Comparison of ENCODE assay signal across 8 mouse cellular contexts in genomic region chr15:81584913-81585745, GRCm38 (mm10). TPM values are rescaled to one million over a fixed set of nuclear protein-coding genes. Genes with fewer than 3 reads are reported as not detected.
A peak's percentile ranks its signal among the peaks of the same experiment; 100 is the strongest.
DNase-seq lines count a peak whose midpoint lies in the region; ATAC-seq and TF ChIP-seq lines count a peak whose summit lies in the region.

Gene Ep300, plus strand, starts transcription at chr15:81585351.

- peak; percentile 78 for ATAC-seq in G1E (ENCODE audit: extremely low read depth, insufficient number of reproducible peaks, low FRiP score, poor library complexity, severe bottlenecking)
- ATAC-seq in forebrain, embryonic 16.5 days, result peak; percentile 92
- ATAC-seq in lung, embryonic 14.5 days (ENCODE audit: insufficient read depth), result peak; percentile 92

- DNase-seq in G1E (ENCODE audit: low spot score), result peak; percentile 88
- peak; percentile 97 for DNase-seq in cerebellum, adult 18-20 months
- DNase-seq in heart, postnatal 36 days, result peak; percentile 93
- DNase-seq in layer of hippocampus, adult 2 months (ENCODE audit: low spot score in 2 of 2), result peak; percentile 97
- peak; percentile 98 for DNase-seq in lung, embryonic 14.5 days
- DNase-seq in thymus, adult 2 months, result peak; percentile 95

- H3K36me3 ChIP-seq in G1E (replicated peaks), result peaks cover 16% of the 10 kb centered on the region
- H3K36me3 ChIP-seq in forebrain, embryonic 16.5 days (ENCODE audit: control insufficient read depth, insufficient read depth), result no peaks in the 10 kb centered on the region
- peaks cover 9% of the 10 kb centered on the region; the same call in 1 of the 2 replicates for H3K36me3 ChIP-seq in lung, embryonic 14.5 days (ENCODE audit: insufficient read depth)
- no peaks in the 10 kb centered on the region for H3K36me3 ChIP-seq in thymus, adult 2 months (ENCODE audit: control insufficient read depth, insufficient read depth, low read length)

- H3K27ac ChIP-seq in forebrain, embryonic 16.5 days (ENCODE audit: low read length), result peak within 1 kb of the TSS; percentile 100
- peak within 1 kb of the TSS; percentile 100 for H3K27ac ChIP-seq in layer of hippocampus, adult 2 months
- peak within 1 kb of the TSS; percentile 100 for H3K27ac ChIP-seq in lung, embryonic 14.5 days (ENCODE audit: low read depth)
- H3K27ac ChIP-seq in olfactory bulb, adult 2 months (ENCODE audit: insufficient read depth, low read depth, low read length), result peak within 1 kb of the TSS; percentile 97
- H3K27ac ChIP-seq in thymus, adult 2 months (ENCODE audit: control insufficient read depth, insufficient read depth, low read length), result peak within 1 kb of the TSS; percentile 95

- H3K9me3 ChIP-seq in G1E (replicated peaks), result no peaks in the 10 kb centered on the region
- no peaks in the 10 kb centered on the region for H3K9me3 ChIP-seq in forebrain, embryonic 16.5 days (ENCODE audit: control insufficient read depth, low read length)
- no peaks in the 10 kb centered on the region for H3K9me3 ChIP-seq in lung, embryonic 14.5 days (ENCODE audit: low read depth, low read length)

- H3K9ac ChIP-seq in forebrain, embryonic 16.5 days (replicated peaks; ENCODE audit: low read depth, low read length), result peak within 1 kb of the TSS; percentile 100
- H3K9ac ChIP-seq in lung, embryonic 14.5 days, result peak within 1 kb of the TSS; percentile 100

- H3K4me1 ChIP-seq in G1E (ENCODE audit: insufficient read depth, low read depth, low read length), result peaks cover 22% of the 10 kb centered on the region
- H3K4me1 ChIP-seq in forebrain, embryonic 16.5 days (replicated peaks; ENCODE audit: control insufficient read depth, insufficient read depth, low read length), result peaks cover 21% of the 10 kb centered on the region
- H3K4me1 ChIP-seq in lung, embryonic 14.5 days (ENCODE audit: insufficient read depth), result peaks cover 3% of the 10 kb centered on the region
- H3K4me1 ChIP-seq in olfactory bulb, adult 2 months (ENCODE audit: control insufficient read depth, insufficient read depth, low read length), result peaks cover 5% of the 10 kb centered on the region
- no peaks in the 10 kb centered on the region; the same call in 1 of the 2 replicates for H3K4me1 ChIP-seq in thymus, adult 2 months (replicated peaks; ENCODE audit: control insufficient read depth, insufficient read depth, low read length)

- intact Hi-C loops in heart, postnatal 36 days (cut with DNase I), result loop anchor here (1.0 to 2.0 kb wide), 2 partner anchors 119 to 186 kb away; partner anchors contain the start of gene Rbx1

- peak within 1 kb of the TSS; percentile 62 for H3K4me2 ChIP-seq in forebrain, embryonic 16.5 days (ENCODE audit: low read length)
- H3K4me2 ChIP-seq in lung, embryonic 14.5 days, result peak within 1 kb of the TSS; percentile 70

- H3K4me3 ChIP-seq in G1E (ENCODE audit: low read depth, low read length), result peak within 1 kb of the TSS; percentile 86
- H3K4me3 ChIP-seq in forebrain, embryonic 16.5 days (replicated peaks; ENCODE audit: low read length), result peak within 1 kb of the TSS; percentile 62
- H3K4me3 ChIP-seq in layer of hippocampus, adult 2 months, result peak within 1 kb of the TSS; percentile 70
- peak within 1 kb of the TSS; percentile 97 for H3K4me3 ChIP-seq in lung, embryonic 14.5 days (ENCODE audit: low read depth, low read length)
- H3K4me3 ChIP-seq in olfactory bulb, adult 2 months (ENCODE audit: insufficient read depth, low read depth, low read length), result peak within 1 kb of the TSS; percentile 86
- H3K4me3 ChIP-seq in thymus, adult 2 months (ENCODE audit: control insufficient read depth, insufficient read depth, low read length), result peak within 1 kb of the TSS; percentile 88

- no peaks in the 10 kb centered on the region for H3K27me3 ChIP-seq in G1E (ENCODE audit: insufficient read depth, low read length)
- H3K27me3 ChIP-seq in forebrain, embryonic 16.5 days (replicated peaks; ENCODE audit: control insufficient read depth, insufficient read depth, low read length), result no peaks in the 10 kb centered on the region
- no peaks in the 10 kb centered on the region for H3K27me3 ChIP-seq in lung, embryonic 14.5 days (ENCODE audit: insufficient read depth, low read length)
- no peaks in the 10 kb centered on the region for H3K27me3 ChIP-seq in thymus, adult 2 months (ENCODE audit: control insufficient read depth, insufficient read depth, low read length)

- no peak for TF ChIP-seq CTCF in G1E (IDR thresholded peaks at IDR 0.05; ENCODE audit: low read depth, low read length)
- no peak for TF ChIP-seq CTCF in layer of hippocampus, adult 2 months (conservative IDR thresholded peaks at IDR 0.05)
- no peak for TF ChIP-seq CTCF in lung, embryonic 14.5 days (IDR thresholded peaks at IDR 0.05; ENCODE audit: low read depth)
- TF ChIP-seq CTCF in olfactory bulb, adult 2 months (IDR thresholded peaks at IDR 0.05; ENCODE audit: insufficient read depth, low read depth, low read length), result no peak
- 0 out of 2 replicates have a peak, but pooled peaks have one; percentile 37 for TF ChIP-seq CTCF in thymus, adult 2 months (IDR thresholded peaks at IDR 0.05; ENCODE audit: borderline replicate concordance, control insufficient read depth, extremely low read depth, insufficient read depth, low read length, poor library complexity)

- no peak; the same call in 1 of the 2 replicates for TF ChIP-seq POLR2A in olfactory bulb, adult 2 months (IDR thresholded peaks at IDR 0.05; ENCODE audit: insufficient read depth, low read depth, low read length)
- no peak; the same call in none of the 2 replicates for TF ChIP-seq POLR2A in thymus, adult 2 months (IDR thresholded peaks at IDR 0.05; ENCODE audit: control insufficient read depth, extremely low read depth, insufficient read depth, low read length, poor library complexity)

- WGBS in forebrain, embryonic 16.5 days, result under 1% methylated on average over 42 of the region's 68 CpGs
- under 1% methylated on average over 59 of the region's 68 CpGs for WGBS in lung, embryonic 14.5 days
- under 1% methylated on average over 68 of the region's 68 CpGs for WGBS in olfactory bulb, adult 2 months
- WGBS in thymus, adult 2 months, result under 1% methylated on average over 66 of the region's 68 CpGs

RNA-seq across cellular contexts. Expression of gene Ep300, which starts in this region (rescaled TPM):
- total RNA-seq in G1E (2014; fragmentation: Nextera tagmentation) (224 and 232 TPM in 2 replicates), G1E (2017) (34.3 and 37.1 TPM in 2 replicates)
- 22.5 and 26.4 TPM in 2 replicates for polyA plus RNA-seq in G1E (2012)
- polyA plus RNA-seq in forebrain, embryonic 16.5 days (2015; fragmentation: Nextera tagmentation; extraction: Ambion mirVana), result 17.9 and 18.0 TPM in 2 replicates
- total RNA-seq in heart, postnatal 36 days (2021), result 10 to 100 TPM; 45.4 to 55.0 TPM
- 10 to 100 TPM; 67.8 to 68.4 TPM for total RNA-seq in layer of hippocampus, adult 2 months (2021)
- 22.6 and 25.0 TPM in 2 replicates for polyA plus RNA-seq in lung, embryonic 14.5 days (2014; fragmentation: Nextera tagmentation; extraction: Ambion mirVana)
- 218 TPM in 1 of 2 replicates, not detected in the other for polyA plus RNA-seq in olfactory bulb, adult 2 months (2012; ENCODE audit: insufficient read depth, insufficient read length, low replicate concordance, missing spikeins)
- polyA plus RNA-seq in thymus, adult 2 months (2012; rRNA removed), result 60.6 and 70.7 TPM in 2 replicates

Comparison
In these comparisons a context has a peak if more than half of its experiments do, and no peak if none do; other contexts are left out.
1. Peak in every context shown above with its lines: DNase-seq, ATAC-seq, H3K4me3 ChIP-seq and H3K27ac ChIP-seq.